Mouse (Mus musculus) E14TG2a.4 (cell line): ENCODE results near the gene Zbp1.

ENCODE experiments used
- CTCF ChIP-seq: conservative IDR thresholded peaks from 2 replicates; pipeline ENCODE4 v1.5.1; 2014; ENCODE audit warnings: low read length
- POU5F1 ChIP-seq: IDR thresholded peaks from 2 replicates; pipeline ENCODE4 v1.6.1; 2014; ENCODE audit warnings: low read length, borderline replicate concordance

GRCm38 (mm10) chr2:173228567-173228966 is 9.8 kb upstream of the Zbp1 start:
- TF ChIP-seq CTCF (no peak), POU5F1 (no peak)
